Mouse (Mus musculus) common myeloid progenitor, adult 5-6 weeks (primary cell): ENCODE data around the gene Nf2. TPM values are rescaled to one million over a fixed set of nuclear protein-coding genes. Genes with fewer than 3 reads are reported as not detected.
A peak's percentile ranks its signal among the peaks of the same experiment; 100 is the strongest.
"Not testable (repeated sequence)": the region's sequence is repeated elsewhere in the genome, so short reads cannot be mapped to it uniquely, and the experiment has no call there.

ENCODE experiments used
- ATAC-seq: replicated peaks from 2 replicates; pipeline ENCODE4 v1.8.0; 2016; ENCODE audit warnings: low read depth, mild to moderate bottlenecking, moderate TSS enrichment, inconsistent platforms; ENCODE audit not compliant: poor library complexity, severe bottlenecking
- total RNA-seq: library from RNA; stranded (forward); fragments of 200-1000, 187-1606 nt; gene quantifications from 2 replicates; pipeline ENCODE4 v1.2.3, GENCODE M21; 2017

Gene Nf2
- total RNA-seq, 1 experiment from 2014 or later, result 72.8 TPM

- no peak for ATAC-seq
Observed at GRCm38 (mm10) chr11:4803426-4803825, 45.9 kb downstream of the Nf2 start.

DNA sequence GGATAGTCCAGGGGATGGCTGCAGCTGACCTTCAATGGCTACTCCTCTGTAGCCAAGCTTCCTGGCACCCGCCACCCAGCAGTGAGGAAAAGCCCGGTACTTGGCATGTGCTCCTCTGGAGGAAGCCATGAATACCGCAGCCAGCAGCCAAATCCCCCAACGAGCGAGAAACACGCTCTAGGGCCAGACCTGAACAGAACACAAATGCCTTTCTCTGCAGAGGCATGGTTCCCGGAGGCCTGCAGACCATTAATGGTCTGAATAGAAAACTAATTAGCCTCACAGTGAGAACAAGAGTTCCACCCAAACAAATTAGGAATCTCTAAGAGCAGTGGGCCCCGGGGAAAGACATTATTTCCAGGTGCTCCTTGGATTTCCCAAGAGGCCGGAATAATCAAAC is 46.3 kb downstream of the Nf2 start:
- ATAC-seq, result no peak

- ATAC-seq, result not testable (repeated sequence)
Observed at GRCm38 (mm10) chr11:4802401-4802800, 46.9 kb downstream of the Nf2 start.

DNA sequence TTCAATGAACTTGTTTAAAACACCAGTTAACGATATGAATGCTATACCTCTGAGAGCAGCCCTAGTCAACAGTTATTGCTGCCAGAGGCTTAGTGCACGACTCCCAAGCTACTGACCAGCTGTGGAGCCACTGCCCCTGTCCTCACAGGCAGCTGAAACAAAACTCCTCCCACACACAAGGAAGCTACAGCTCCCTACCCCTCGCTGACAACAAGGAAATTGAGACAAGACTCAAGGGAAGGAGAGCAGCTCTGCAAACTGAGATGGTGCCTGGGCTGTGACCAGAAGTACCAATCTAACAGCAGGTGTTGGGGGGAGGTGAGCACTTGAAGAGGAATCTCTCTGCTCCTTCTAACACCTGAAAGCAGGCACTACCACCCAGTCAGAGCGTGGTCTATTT is 48.7 kb downstream of the Nf2 start:
- ATAC-seq, result no peak

GRCm38 (mm10) chr11:4793006-4793405 is 56.3 kb downstream of the Nf2 start:
- no peak for ATAC-seq

GRCm38 (mm10) chr11:4791549-4791948 is 57.8 kb downstream of the Nf2 start:
- ATAC-seq, result no peak

DNA sequence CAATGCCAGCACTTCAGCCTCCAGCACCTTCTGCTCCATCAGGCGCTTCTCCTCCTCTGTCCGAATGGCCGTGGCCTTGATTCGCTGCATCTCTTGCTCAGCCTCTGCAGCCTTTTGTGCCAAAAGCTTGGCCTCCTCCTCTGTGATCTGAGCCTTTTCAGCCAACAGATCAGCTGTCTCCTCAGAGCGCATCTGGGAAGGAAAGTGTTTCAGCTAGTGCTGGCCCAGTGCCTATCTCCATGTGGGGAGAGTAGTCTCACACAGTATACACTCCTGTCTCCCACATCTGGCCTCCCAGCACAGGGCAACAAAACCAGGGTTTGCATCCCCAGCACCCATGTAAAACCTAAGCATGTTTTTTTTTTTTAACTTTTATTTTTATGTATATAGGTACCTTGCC is 59.6 kb downstream of the Nf2 start:
- ATAC-seq, result no peak

- peak; percentile 80 for ATAC-seq
Observed at GRCm38 (mm10) chr11:4784629-4785142, 64.7 kb downstream of the Nf2 start.

DNA sequence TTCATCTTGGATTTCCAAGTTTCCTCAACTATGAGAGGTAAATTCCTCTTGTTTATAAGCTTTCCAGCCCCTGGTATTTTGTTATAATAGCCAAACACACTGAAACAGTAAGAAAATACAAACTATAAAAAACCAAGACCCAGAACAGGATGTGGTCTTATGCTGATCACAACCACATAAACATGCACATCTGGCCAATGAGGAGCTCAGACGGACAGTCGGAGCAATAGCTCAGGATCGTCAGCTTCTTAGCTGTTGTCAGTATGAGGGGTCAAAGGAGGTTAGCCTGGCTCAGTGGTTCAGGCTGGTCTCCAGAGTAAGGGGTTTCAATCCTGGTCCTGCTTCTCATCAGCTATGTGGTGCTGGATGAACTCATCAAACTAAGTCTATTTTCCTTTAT is 66.2 kb downstream of the Nf2 start:
- ATAC-seq, result no peak

DNA sequence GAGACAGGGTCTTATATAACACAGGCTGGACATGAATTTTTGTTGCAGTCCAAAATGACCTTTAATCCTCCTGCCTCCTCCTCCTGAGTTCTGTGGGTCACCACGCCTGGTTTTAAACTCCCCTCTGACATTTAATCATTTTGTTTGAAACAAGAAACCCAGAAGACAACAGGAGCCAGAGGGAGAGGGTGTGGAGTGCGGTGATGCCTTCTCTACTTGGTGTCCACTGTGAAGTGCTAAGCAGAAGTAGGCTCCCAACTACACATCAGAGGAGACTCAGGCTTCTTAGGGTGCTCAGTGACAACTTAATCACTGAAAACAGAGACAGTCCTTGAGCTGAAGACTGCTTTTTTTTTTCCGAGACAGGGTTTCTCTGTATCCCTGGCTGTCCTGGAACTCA is 68.4 kb downstream of the Nf2 start:
- ATAC-seq, result no peak

DNA sequence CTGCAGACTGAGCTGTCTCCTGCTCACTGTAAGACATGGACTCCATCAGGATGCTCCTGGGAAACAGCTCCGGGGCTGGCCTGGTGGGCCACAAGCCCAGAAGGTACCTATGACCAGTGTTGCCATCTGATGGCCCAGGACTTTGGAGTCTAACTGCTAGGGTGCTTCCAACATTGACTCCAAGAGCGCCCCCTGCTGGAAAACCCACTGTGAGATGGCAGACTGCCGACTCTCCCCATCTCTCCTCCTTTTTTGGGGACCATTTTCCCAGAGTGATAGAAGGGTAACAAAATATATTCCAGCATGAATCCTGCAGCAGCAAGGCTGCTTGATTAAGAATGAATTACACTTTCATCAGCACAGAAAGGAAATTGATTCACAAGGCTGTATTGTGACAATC is 76.4 kb downstream of the Nf2 start:
- ATAC-seq, result 0 out of 2 replicates have a peak, but pooled peaks have one; percentile 45

DNA sequence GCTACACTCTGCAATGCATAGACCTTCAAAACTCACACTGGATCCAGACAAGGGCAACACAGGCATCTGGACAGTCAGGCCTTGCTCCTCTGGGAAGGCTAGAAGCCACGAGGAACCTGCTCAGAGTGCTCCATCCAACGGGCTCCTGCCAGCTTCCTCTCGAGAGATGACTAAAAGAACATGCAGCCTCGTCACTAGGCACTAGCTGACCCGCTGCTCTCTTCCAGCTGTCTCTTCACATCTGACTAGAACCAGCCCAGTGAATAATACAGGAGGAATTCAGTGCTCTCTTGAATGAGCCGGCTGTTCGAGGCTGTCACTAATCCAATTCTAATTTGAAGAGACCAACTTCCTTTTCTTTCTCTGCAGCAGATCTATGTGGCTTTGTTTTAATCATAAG is 77.6 kb downstream of the Nf2 start:
- ATAC-seq, result no peak

- ATAC-seq, result no peak
Observed at GRCm38 (mm10) chr11:4769881-4770280, 79.5 kb downstream of the Nf2 start.

DNA sequence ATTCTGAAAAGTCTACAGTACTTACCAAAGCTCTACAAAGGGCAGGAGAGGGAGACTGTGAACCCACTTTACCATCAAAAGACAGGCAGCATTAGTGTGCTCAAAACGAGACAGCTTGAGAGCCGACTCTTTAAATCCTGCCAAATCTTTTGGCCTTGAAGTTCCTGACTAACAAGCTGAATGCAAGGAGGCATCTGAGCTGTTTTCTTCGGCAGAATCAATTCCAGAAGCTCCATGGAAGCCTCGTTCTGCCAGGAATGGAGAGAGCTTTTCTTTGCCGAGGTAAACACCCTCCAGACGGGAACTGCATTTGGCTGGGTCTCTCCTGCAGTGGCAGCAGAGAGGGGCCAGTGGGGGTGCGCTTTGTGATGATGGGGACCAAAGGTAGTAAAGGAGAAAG is 80.0 kb downstream of the Nf2 start:
- ATAC-seq, result no peak

DNA sequence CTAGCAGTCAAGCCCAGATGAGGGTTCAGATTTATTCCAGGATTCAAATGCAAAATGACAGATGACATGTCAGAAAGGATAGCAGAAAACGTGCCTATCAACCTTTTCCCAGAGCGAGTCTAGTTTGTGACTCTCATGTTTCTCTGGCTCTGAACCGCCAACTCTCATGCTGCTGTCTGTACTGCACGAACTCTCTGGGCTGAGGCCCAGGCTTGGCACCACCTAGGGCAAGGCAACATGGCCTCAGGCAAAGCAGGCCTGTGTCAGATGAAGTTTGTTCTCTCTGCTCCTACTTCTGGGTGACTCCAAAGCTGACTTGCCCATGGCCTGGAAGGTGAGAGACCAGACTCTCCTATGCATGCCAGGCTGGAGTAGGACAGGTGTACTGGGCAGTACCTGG is 80.9 kb downstream of the Nf2 start:
- ATAC-seq, result no peak

- no peak for ATAC-seq
Observed at GRCm38 (mm10) chr11:4764476-4764875, 84.9 kb downstream of the Nf2 start.

DNA sequence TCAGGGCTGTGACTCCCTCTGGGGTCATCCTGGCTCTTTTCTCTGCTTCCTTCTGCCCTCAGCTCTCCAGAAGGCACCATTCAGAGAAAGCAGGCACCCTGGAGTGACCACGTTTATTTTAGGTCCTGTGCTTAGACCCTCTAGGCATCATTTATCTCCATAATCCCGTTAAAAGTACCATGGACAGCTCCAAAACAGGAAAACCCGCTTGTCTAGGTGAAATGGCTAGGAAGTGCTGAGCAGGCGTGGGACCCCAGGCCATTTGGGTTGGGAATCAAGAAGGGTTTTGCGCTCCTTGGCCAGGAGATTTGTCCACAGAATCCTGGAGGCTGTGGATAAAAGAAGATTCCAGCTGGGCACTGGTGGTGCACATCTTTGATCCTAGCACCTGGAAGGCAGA is 85.7 kb downstream of the Nf2 start:
- no peak for ATAC-seq

GRCm38 (mm10) chr11:4762511-4762910 is 86.8 kb downstream of the Nf2 start:
- ATAC-seq, result no peak

DNA sequence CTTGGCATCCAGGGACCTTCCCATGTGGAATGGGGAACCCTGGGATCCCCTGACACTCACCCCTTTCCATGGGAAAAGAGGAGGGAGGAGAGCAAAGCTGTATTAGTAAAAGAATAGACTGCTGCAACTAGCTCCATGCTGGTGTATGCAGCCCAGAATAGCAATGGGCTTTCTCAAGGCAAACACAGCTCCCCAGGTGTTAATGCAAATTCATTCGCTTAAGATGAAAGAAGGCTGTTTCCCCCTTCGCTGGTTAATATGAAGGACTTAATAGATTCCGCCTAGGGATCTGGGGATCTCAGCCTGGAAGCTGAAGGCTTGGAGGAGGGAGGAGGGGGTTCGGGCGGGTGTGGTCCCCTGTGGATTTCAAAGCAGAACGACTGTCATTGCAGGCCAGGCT is 87.3 kb downstream of the Nf2 start:
- no peak for ATAC-seq

DNA sequence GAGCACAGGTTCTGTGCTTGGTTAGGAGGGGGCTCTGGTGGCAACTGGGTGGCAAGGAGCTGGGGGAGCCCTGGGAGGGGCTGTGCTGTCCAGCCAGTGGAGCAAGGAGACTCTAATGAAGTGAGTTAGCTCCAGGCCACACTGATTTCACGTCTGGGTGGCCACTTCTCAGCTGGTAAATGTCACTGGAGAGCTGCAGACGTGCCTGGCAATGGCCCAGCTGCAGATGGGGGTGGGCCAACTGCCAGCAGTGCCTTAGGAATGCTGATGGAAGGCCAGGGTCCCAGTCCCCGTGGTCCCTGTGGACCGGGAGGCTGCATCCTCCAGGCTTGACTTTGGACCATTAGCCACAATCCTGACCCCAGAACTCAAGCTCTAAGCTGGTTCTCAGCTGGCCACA is 88.9 kb downstream of the Nf2 start:
- ATAC-seq, result no peak

DNA sequence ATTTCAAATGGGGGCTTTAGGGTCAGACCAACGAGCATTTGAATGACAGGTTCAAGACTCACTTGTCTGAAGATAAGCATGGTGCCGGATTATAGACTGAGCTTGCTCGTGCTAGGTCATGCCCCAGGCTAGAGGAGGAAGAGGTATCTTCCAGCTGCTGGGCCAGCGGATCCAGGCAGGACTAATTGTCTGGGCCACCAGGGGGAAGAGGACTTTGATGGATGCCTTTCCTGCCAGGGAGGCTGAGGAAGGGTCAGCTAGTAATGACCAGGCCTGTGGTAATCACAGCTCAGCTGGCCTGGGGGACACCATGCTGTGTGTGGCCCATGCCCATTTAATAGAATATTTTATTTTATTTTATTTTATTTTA is 91.6 kb downstream of the Nf2 start:
- ATAC-seq, result no peak

GRCm38 (mm10) chr11:4756984-4757788 is 92.2 kb downstream of the Nf2 start:
- no peak for ATAC-seq
